Mouse (Mus musculus) heart, embryonic 12.5 days (tissue): ENCODE results near the gene Hecw2. TPM values are rescaled to one million over a fixed set of nuclear protein-coding genes. Genes with fewer than 3 reads are reported as not detected.

Source experiments
- microRNA-seq: library from miRNA; unstranded; fragments of <30 nt; microRNA quantifications from one replicate; pipeline ENCODE4, GENCODE M21; 2017
- polyA plus RNA-seq: library from polyadenylated mRNA; unstranded; fragments of >200 nt; fragmentation: Nextera tagmentation; extraction: Ambion mirVana; gene quantifications from 2 replicates; pipeline ENCODE4 v1.2.1, GENCODE M21; 2016

Gene Hecw2
- polyA plus RNA-seq, 1 experiment from 2014 or later = 8.2 TPM

Small RNA genes lying within 50 kb of the gene (microRNA-seq; reads per million reads assigned to microRNA genes)
- not detected for gene Mir7681

Other genes with a start within 250 kb of the Hecw2 start
- gene Ccdc150, start 55.5 kb upstream of the Hecw2 start, polyA plus RNA-seq = 0.28 and 0.32 TPM in 2 replicates
- 20.3 and 20.6 TPM in 2 replicates for gene Gtf3c3, start 243.8 kb upstream of the Hecw2 start, polyA plus RNA-seq